Mouse (Mus musculus) urinary bladder, postnatal 10 days (tissue): Measurements from ENCODE around the gene Gm7792.
"Not testable (repeated sequence)": the region's sequence is repeated elsewhere in the genome, so short reads cannot be mapped to it uniquely, and the experiment has no call there.

Source experiments
- DNase-seq: peaks from one replicate; pipeline ENCODE4 v3.0.0; 2022; ENCODE audit warnings: low spot score

Gene Gm7792

GRCm38 (mm10) chr5:93843476-93843875 is at the start of gene Gm7792:
TSS of gene Gm7792 (plus strand) at chr5:93843776.
- DNase-seq: not testable (repeated sequence)
